Mouse (Mus musculus) midbrain, embryonic 10.5 days (tissue): ENCODE data around the gene Nt5c1b. TPM values are rescaled to one million over a fixed set of nuclear protein-coding genes. Genes with fewer than 3 reads are reported as not detected.

Experiments used
- DNase-seq: peaks from one replicate; pipeline ENCODE4 v3.0.0-alpha.2; 2017; ENCODE audit warnings: low spot score
- H3K27ac ChIP-seq: fragments of 300-500 bp; sonication (generic); replicated peaks from 2 replicates; pipeline ENCODE4 v1.5.1; 2016; ENCODE audit warnings: mild to moderate bottlenecking
- H3K27me3 ChIP-seq: fragments of 300-500 bp; sonication (generic); 2 replicates; pipeline ENCODE4 v1.6.1; 2016; ENCODE audit warnings: low read depth, mild to moderate bottlenecking; ENCODE audit not compliant: poor library complexity, severe bottlenecking
- H3K36me3 ChIP-seq: fragments of 300-500 bp; sonication (generic); 2 replicates; pipeline ENCODE4 v1.6.1; 2016; ENCODE audit warnings: mild to moderate bottlenecking, moderate library complexity
- H3K4me1 ChIP-seq: fragments of 300-500 bp; sonication (generic); 2 replicates; pipeline ENCODE4 v1.6.1; 2016
- H3K4me3 ChIP-seq: fragments of 300-500 bp; sonication (generic); 2 replicates; pipeline ENCODE4 v1.5.1; 2016; ENCODE audit warnings: mild to moderate bottlenecking, moderate library complexity
- H3K9me3 ChIP-seq: fragments of 300-500 bp; sonication (generic); replicated peaks from 2 replicates; pipeline ENCODE4 v1.6.1; 2016; ENCODE audit warnings: mild to moderate bottlenecking
- WGBS: fragments of 180-500 bp; shearing (Covaris S2); methylation state at CpG from one replicate; pipeline ENCODE4 v1.1.7; 2016; 5-methylcytosine and 5-hydroxymethylcytosine counted together
- polyA plus RNA-seq: library from polyadenylated mRNA; unstranded; fragments of >200 nt; fragmentation: Nextera tagmentation; extraction: Ambion mirVana; gene quantifications from 2 replicates; pipeline ENCODE4 v1.2.1, GENCODE M21; 2016

Gene Nt5c1b
- polyA plus RNA-seq, 1 experiment from 2014 or later = not detected

DNA sequence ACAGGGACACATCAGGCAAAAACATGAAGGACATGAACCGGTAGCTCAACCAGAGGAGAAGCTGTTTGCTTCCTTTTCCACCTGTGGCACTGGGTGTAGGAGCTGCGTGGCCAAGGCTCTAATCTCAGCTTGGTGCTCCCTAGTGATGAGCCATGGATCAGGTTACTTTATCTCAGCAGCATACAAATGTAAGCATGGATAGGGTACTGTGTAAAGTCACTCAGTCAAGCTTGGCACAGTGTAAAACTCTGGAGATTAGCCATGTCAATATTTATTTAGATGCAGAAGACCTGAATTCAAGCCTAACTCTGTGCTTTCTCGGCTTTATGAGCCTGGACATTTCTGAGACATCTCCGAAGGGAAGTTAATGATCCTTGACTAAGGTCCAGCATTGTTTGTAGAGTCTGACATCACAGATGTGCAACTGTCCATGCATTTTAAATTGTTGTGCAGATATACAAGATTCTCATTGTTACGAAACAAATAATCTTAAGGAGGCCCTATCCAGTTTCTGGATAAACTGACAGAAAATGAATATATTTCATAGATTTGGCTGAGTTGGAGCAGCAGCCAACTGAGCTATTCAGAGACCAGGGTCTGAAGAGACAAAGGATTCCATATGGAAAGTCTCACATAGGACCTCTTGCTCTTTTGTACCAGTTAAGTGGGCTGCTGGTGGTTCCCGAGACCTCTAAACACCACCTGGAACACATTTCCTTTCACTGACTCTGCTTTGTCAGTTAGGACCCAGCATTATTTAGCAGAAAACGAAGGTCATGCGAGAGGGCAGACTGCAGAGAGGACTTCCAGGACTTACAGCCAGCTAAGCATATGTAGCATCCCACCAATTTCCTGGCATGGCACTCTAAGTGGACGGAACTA is 56.5 kb downstream of the Nt5c1b start:
- 72% methylated on average over 9 of the region's 9 CpGs for WGBS
- DNase-seq = no peak
- H3K9me3 ChIP-seq = no peaks in the 10 kb centered on the region
- H3K36me3 ChIP-seq = no peaks in the 10 kb centered on the region
- H3K4me3 ChIP-seq = no peak overlapping the region
- H3K4me1 ChIP-seq = no peaks in the 10 kb centered on the region
- H3K27ac ChIP-seq = no peak overlapping the region
- no peaks in the 10 kb centered on the region for H3K27me3 ChIP-seq

DNA sequence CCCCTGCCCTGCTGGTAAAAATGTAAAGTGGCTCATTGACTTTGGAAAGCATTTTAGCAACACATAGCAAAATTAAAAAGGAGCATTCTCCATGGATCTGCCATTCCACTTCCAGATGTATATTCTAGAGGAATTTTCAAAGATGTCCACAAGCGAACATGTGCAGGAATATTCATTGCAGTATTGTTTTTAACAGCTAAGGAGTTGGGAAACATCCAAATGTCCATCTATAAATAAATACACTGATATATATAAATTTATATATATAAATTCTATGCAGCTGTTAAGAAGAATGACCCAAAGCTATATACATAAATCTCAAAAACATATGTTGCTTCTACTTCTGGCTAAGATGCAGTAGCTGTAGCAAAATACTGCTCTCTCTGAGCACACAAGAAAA is 61.2 kb downstream of the Nt5c1b start:
- Histone ChIP-seq H3K9me3 (no peaks in the 10 kb centered on the region), H3K27ac (no peak overlapping the region), H3K36me3 (no peaks in the 10 kb centered on the region), H3K4me3 (no peak overlapping the region), H3K27me3 (peaks cover 8% of the 10 kb centered on the region; the same call in 1 of the 2 replicates), H3K4me1 (no peaks in the 10 kb centered on the region)
- DNase-seq = no peak
- WGBS = 92% methylated on average over 1 of the region's 1 CpGs

DNA sequence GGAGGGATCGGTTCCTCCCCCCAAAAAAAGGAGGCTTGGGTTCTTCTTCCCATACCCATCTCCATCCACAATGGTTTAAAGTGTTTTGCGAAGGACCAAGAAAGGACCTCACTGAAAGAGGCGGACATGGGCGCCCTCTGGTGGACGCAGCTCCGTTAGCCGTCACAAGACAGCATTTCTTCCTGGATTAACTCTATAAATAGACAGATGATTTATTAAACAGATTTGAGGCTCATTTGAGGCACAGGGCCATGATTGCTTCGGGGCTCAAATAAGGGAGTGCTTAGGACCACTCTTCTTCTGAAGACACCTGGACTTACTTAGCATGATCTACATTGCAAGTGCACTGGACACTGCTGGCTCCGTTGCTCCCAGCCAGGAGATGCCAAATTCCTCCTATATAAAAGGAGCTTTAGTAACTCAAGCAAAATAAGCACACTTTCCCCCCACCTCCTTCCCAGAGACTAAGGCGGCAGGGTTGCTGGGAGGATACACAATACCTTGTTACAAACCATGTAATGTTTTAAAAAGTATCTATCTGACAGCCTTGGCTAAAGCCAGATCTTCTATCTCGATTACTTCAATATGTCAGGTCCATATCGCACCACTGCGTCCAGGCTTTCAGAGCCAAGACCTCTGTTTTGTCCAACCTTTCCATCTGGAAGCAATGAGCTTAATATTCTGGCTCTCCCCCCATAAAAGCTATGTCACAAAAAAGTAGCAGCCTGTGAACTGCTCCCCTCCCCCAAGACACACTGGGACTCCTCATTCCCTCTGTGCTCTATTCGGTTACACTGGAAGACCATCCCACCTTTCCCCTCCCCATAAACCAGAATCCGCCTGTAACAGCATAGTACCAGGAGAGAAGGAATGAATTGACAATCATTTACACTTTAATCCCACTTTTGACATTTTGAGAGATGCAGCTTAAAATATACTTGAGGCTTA is 68.6 kb downstream of the Nt5c1b start:
- H3K27ac ChIP-seq = no peak overlapping the region

More for the DNA sequence above, 68.6 kb downstream of the Nt5c1b start:
- Histone ChIP-seq H3K27me3 (peaks cover 53% of the 10 kb centered on the region), H3K4me1 (peaks cover 22% of the 10 kb centered on the region), H3K36me3 (no peaks in the 10 kb centered on the region), H3K4me3 (no peak overlapping the region), H3K9me3 (no peaks in the 10 kb centered on the region)
- WGBS = 29% methylated on average over 15 of the region's 15 CpGs
- DNase-seq = peak; percentile 79

Other genes starting within 250 kb of the Nt5c1b start
- 19.4 and 21.5 TPM in 2 replicates for gene Rdh14, start 20.8 kb downstream of the Nt5c1b start, polyA plus RNA-seq